Mouse (Mus musculus) megakaryocyte progenitor cell, adult 5-6 weeks (primary cell): ENCODE results near the gene Spsb4. TPM values are rescaled to one million over a fixed set of nuclear protein-coding genes. Genes with fewer than 3 reads are reported as not detected.
A peak's percentile ranks its signal among the peaks of the same experiment; 100 is the strongest.

Experiments
- ATAC-seq: replicated peaks from 2 replicates; pipeline ENCODE4 v1.8.0; 2016; ENCODE audit warnings: mild to moderate bottlenecking, moderate TSS enrichment, inconsistent platforms; ENCODE audit not compliant: poor library complexity
- total RNA-seq, 2 experiments: library from RNA; stranded (forward) in 1 of 2; stranded (reverse) in 1 of 2; fragments of 157-497, 149-512 nt in 1 of 2; fragments of 200-1000 nt in 1 of 2; gene quantifications; 2 replicates each; pipeline versions ENCODE4 v1.2.3 to v1.2.4; 2015 to 2017

Spsb4 gene
- total RNA-seq, 2 experiments from 2014 or later = 2.5 to 4.2 TPM

GRCm38 (mm10) chr9:97017121-97017810, 1.4 kb downstream of the Spsb4 start:
- ATAC-seq = no peak

- no peak for ATAC-seq
These were observed 2.9 kb downstream of the Spsb4 start for GRCm38 (mm10) chr9:97015751-97016150.

- ATAC-seq = peak; percentile 40; the same call in 1 of the 2 replicates
These were observed 4.9 kb downstream of the Spsb4 start for GRCm38 (mm10) chr9:97013698-97014097.

GRCm38 (mm10) chr9:97013153-97013552, 5.5 kb downstream of the Spsb4 start:
- ATAC-seq = no peak

GRCm38 (mm10) chr9:97011454-97012195, 7.0 kb downstream of the Spsb4 start:
- ATAC-seq = no peak

GRCm38 (mm10) chr9:97010447-97010846, 8.2 kb downstream of the Spsb4 start:
- no peak for ATAC-seq

- ATAC-seq = no peak
These were observed 13.9 kb downstream of the Spsb4 start for GRCm38 (mm10) chr9:97004726-97005125.

- no peak for ATAC-seq
These were observed 15.5 kb downstream of the Spsb4 start for GRCm38 (mm10) chr9:97003173-97003572.

- no peak for ATAC-seq
These were observed 16.0 kb downstream of the Spsb4 start for GRCm38 (mm10) chr9:97002654-97003053.

GRCm38 (mm10) chr9:97002025-97002424, 16.6 kb downstream of the Spsb4 start:
- no peak for ATAC-seq

- no peak for ATAC-seq
These were observed 17.2 kb downstream of the Spsb4 start for GRCm38 (mm10) chr9:97001458-97001857.

- ATAC-seq = no peak
These were observed 22.9 kb downstream of the Spsb4 start for GRCm38 (mm10) chr9:96995717-96996116.

GRCm38 (mm10) chr9:96994733-96995132, 23.9 kb downstream of the Spsb4 start:
- ATAC-seq = peak; percentile 60

- ATAC-seq = no peak
These were observed 27.5 kb downstream of the Spsb4 start for GRCm38 (mm10) chr9:96991118-96991517.

- ATAC-seq = no peak
These were observed 29.2 kb downstream of the Spsb4 start for GRCm38 (mm10) chr9:96989389-96989990.

- ATAC-seq = no peak
These were observed 31.7 kb downstream of the Spsb4 start for GRCm38 (mm10) chr9:96986797-96987473.

GRCm38 (mm10) chr9:96984034-96984433, 34.6 kb downstream of the Spsb4 start:
- ATAC-seq = no peak

- no peak for ATAC-seq
These were observed 35.7 kb downstream of the Spsb4 start for GRCm38 (mm10) chr9:96982940-96983339.

- no peak for ATAC-seq
These were observed 36.3 kb downstream of the Spsb4 start for GRCm38 (mm10) chr9:96982351-96982750.

- ATAC-seq = no peak
These were observed 36.8 kb downstream of the Spsb4 start for GRCm38 (mm10) chr9:96981836-96982235.

- no peak for ATAC-seq
These were observed 37.5 kb downstream of the Spsb4 start for GRCm38 (mm10) chr9:96981121-96981520.
